Mouse (Mus musculus): ENCODE data around the gene Ttll11. TPM values are rescaled to one million over a fixed set of nuclear protein-coding genes. Genes with fewer than 3 reads are reported as not detected.

Gene Ttll11
- polyA plus RNA-seq (2017; shearing (Covaris generic)) = 1 to 10 TPM in 1 of 2 experiments, under 1 TPM in 1; 0.30 to 2.0 TPM

DNA sequence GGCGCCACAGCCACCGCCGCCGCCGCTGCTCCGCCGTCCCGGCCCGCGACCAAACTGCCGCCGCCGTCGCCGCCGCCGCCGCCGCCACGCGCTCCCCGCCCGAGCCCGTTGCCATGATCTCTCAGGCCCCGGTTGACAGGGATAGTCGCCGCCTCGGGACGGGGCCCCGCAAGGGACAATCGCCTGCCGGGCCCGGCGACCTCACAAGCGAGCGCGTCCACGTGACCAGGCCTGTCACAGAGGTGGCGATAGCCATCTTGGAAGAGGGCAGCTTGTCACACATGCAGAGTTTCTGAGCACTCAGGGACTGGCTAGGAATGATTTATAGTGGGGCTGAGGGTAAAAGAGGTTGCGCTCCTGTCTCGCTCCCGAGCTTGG, at the start of gene Ttll11:
Gene Ttll11, minus strand, starts transcription at position 270 of the 378 bp plus-strand sequence.

Other genes starting within 250 kb of the Ttll11 start
- 100 to 1,000 TPM; 170 to 174 TPM for gene Ndufa8, start 69.5 kb upstream of the Ttll11 start, polyA plus RNA-seq (2017; shearing (Covaris generic))
- gene Morn5, start 69.5 kb upstream of the Ttll11 start, polyA plus RNA-seq (2017; shearing (Covaris generic)) = not detected
- gene Lhx6, start 125.5 kb upstream of the Ttll11 start, polyA plus RNA-seq (2017; shearing (Covaris generic)) = not detected
- 10 to 100 TPM; 11.8 to 21.3 TPM for gene Mrrf, start 156.5 kb upstream of the Ttll11 start, polyA plus RNA-seq (2017; shearing (Covaris generic))
- 10 to 100 TPM; 50.6 to 64.6 TPM for gene Rbm18, start 156.9 kb upstream of the Ttll11 start, polyA plus RNA-seq (2017; shearing (Covaris generic))